Mouse (Mus musculus) cerebellum, adult 2 months (tissue): ENCODE measurements around the gene Fam135a. TPM values are rescaled to one million over a fixed set of nuclear protein-coding genes. Genes with fewer than 3 reads are reported as not detected.

Source experiments
- DNase-seq, 2 experiments: peaks; one replicate each; pipeline ENCODE4 v3.0.0; 2021
- H3K27ac ChIP-seq: fragments of 200-500 bp; 2 replicates; pipeline ENCODE4 v1.5.1; 2012; ENCODE audit warnings: low read length, control low read depth, inconsistent platforms; ENCODE audit not compliant: insufficient read depth
- H3K27me3 ChIP-seq: fragments of 200-500 bp; 2 replicates; pipeline ENCODE4 v1.6.1; 2012; ENCODE audit warnings: inconsistent platforms, mild to moderate bottlenecking, low read length, moderate library complexity; ENCODE audit not compliant: control insufficient read depth, insufficient read depth
- H3K4me1 ChIP-seq: fragments of 200-500 bp; 2 replicates; pipeline ENCODE4 v1.6.1; 2011; ENCODE audit warnings: low read length; ENCODE audit not compliant: control insufficient read depth, insufficient read depth
- H3K4me3 ChIP-seq: fragments of 200-500 bp; replicated peaks from 2 replicates; pipeline ENCODE3; 2011; ENCODE audit warnings: mild to moderate bottlenecking, low read depth, low read length, control low read depth; ENCODE audit not compliant: insufficient read depth
- CTCF ChIP-seq: fragments of 200-500 bp; IDR thresholded peaks from 2 replicates; pipeline ENCODE4 v1.5.1; 2011; ENCODE audit warnings: low read depth, mild to moderate bottlenecking, control low read depth, low read length, moderate library complexity, borderline replicate concordance; ENCODE audit not compliant: insufficient read depth
- POLR2A ChIP-seq: fragments of 200-500 bp; IDR thresholded peaks from 2 replicates; pipeline ENCODE4 v1.6.1; 2011; ENCODE audit warnings: low read length, control low read depth, borderline replicate concordance; ENCODE audit not compliant: insufficient read depth
- WGBS: fragments of 180-500 bp; shearing (Covaris S2); methylation state at CpG from one replicate; pipeline ENCODE4 v1.1.7; 2018; 5-methylcytosine and 5-hydroxymethylcytosine counted together
- polyA plus RNA-seq: library from polyadenylated mRNA; depleted of rRNA; stranded (reverse); fragments of >200 nt; gene quantifications from 2 replicates; pipeline ENCODE4 v1.2.3, GENCODE M21; 2012

Fam135a gene
- polyA plus RNA-seq, 1 experiment: 38.6 TPM

DNA sequence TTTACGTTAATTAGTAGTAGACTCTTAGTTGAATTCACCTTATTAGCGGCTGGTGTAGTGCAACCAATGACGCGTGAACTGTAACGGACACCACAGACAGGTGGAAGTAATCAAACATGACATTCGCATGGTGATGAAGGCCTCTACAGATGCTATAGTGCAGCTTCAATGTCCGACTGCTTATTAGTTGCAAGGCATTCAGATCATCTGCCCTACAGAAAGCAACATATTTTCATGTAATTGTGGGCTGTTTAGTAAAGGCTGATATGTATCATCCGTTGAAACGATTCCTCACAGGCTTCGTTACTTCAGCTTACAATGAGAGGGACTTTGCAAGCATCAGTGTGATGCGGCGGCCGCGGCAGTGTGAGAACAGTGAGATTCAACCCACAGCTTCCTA is 44.4 kb downstream of the Fam135a start:
- 88% methylated on average over 14 of the region's 14 CpGs for WGBS
- H3K4me1 ChIP-seq: no peaks in the 10 kb centered on the region
- H3K27ac ChIP-seq: no peak overlapping the region
- no peak overlapping the region for H3K4me3 ChIP-seq
- no peak for TF ChIP-seq POLR2A
- no peak for TF ChIP-seq CTCF
- no peak for DNase-seq
- no peaks in the 10 kb centered on the region for H3K27me3 ChIP-seq

- H3K27ac ChIP-seq: no peak overlapping the region
- no peak overlapping the region for H3K4me3 ChIP-seq
- H3K4me1 ChIP-seq: no peaks in the 10 kb centered on the region
- H3K27me3 ChIP-seq: no peaks in the 10 kb centered on the region
- TF ChIP-seq POLR2A (no peak), CTCF (no peak)
- DNase-seq: peak in 1 of 2 experiments; percentile 20
- WGBS: 38% methylated on average over 6 of the region's 6 CpGs
Observed at GRCm38 (mm10) chr1:24046730-24047510, 53.2 kb downstream of the Fam135a start.

GRCm38 (mm10) chr1:24045627-24046026 is 54.5 kb downstream of the Fam135a start:
- WGBS: 39% methylated on average over 5 of the region's 5 CpGs
- TF ChIP-seq CTCF: no peak
- TF ChIP-seq POLR2A: no peak
- DNase-seq: no peak
- H3K27ac ChIP-seq: no peak overlapping the region
- H3K27me3 ChIP-seq: no peaks in the 10 kb centered on the region
- H3K4me1 ChIP-seq: no peaks in the 10 kb centered on the region
- H3K4me3 ChIP-seq: no peak overlapping the region

- Histone ChIP-seq H3K4me3 (no peak overlapping the region), H3K27ac (no peak overlapping the region), H3K27me3 (no peaks in the 10 kb centered on the region), H3K4me1 (no peaks in the 10 kb centered on the region)
- no peak for DNase-seq
- WGBS: 48% methylated on average over 5 of the region's 5 CpGs
- TF ChIP-seq CTCF (no peak), POLR2A (no peak)
Observed at GRCm38 (mm10) chr1:24043007-24043406, 57.1 kb downstream of the Fam135a start.

GRCm38 (mm10) chr1:24033759-24034423 is 66.2 kb downstream of the Fam135a start:
- Histone ChIP-seq H3K4me1 (no peaks in the 10 kb centered on the region), H3K27ac (no peak overlapping the region), H3K27me3 (no peaks in the 10 kb centered on the region), H3K4me3 (no peak overlapping the region)
- TF ChIP-seq POLR2A (no peak), CTCF (no peak)
- no peak for DNase-seq
- WGBS: 95% methylated on average over 2 of the region's 2 CpGs

DNA sequence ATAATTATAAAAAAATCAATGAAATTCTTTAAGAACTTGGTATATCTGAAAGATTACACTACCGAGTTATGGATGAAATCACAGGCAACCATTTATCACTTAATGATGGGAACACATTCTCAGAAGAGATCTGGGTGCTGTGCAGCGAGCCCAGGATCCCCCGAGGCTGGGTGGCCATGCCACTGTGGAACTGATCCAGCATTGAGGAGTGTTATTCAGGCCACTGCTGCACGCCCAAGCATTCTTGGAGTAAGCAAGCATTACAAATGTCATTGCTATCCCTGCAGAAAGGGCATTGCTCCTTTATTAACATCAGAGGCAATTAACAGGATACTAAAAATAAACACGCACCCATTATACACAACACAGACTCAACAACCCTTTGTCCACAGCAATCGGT is 89.3 kb downstream of the Fam135a start:
- DNase-seq: no peak
- no peak for TF ChIP-seq POLR2A
- no peak for TF ChIP-seq CTCF
- H3K4me1 ChIP-seq: no peaks in the 10 kb centered on the region
- H3K27me3 ChIP-seq: no peaks in the 10 kb centered on the region
- H3K4me3 ChIP-seq: no peak overlapping the region
- H3K27ac ChIP-seq: no peak overlapping the region
- WGBS: 79% methylated on average over 6 of the region's 6 CpGs

DNA sequence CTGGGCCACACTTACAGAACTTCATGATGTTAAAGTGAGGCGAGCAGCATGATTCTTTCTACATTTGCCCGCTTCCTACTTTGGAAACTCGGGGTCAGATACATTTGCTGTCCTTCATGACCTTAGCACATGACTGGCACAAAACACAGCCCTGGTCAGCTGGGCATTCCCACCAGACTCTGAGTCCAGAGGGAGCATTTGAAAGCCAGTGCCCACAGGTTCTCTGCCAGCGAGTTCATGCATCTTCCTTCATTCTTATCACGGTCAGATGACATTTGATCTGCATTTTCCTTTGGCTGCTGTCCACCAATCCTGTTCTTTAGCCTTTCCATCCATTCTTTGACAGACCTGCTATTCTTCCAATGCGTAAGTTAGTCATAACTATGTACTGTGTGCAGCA is 90.1 kb downstream of the Fam135a start:
- Histone ChIP-seq H3K4me3 (no peak overlapping the region), H3K4me1 (no peaks in the 10 kb centered on the region), H3K27ac (no peak overlapping the region), H3K27me3 (no peaks in the 10 kb centered on the region)
- no peak for DNase-seq
- WGBS: 68% methylated on average over 6 of the region's 6 CpGs
- no peak for TF ChIP-seq POLR2A
- no peak for TF ChIP-seq CTCF

- Histone ChIP-seq H3K27me3 (no peaks in the 10 kb centered on the region), H3K27ac (no peak overlapping the region), H3K4me1 (no peaks in the 10 kb centered on the region), H3K4me3 (no peak overlapping the region)
- TF ChIP-seq POLR2A (no peak), CTCF (no peak)
- no peak for DNase-seq
- 86% methylated on average over 8 of the region's 8 CpGs for WGBS
Observed at GRCm38 (mm10) chr1:24007621-24008020, 92.5 kb downstream of the Fam135a start.
